19 mouse cellular contexts compared by ENCODE assay signal in the genomic region with DNA sequence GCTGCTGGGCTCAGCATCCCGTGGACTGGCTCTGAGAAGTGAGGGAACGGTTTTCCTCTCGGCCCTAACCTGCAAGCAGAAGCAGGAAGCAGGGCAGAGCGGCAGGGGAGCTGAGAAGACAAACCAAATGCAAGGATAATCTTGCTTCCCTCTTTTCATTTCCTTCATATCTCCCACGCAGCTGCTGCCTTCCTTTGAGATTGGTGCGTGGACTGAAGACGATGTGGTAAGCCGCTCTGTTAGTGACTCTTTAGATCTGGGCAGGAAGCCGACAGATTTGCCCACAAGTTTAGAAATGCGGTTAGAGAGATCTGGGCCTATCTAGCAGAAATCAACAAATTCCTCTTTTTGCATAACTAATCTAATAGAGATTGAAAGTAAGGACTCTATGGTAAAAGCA.
DNase-seq lines count a peak whose midpoint lies in the region; ATAC-seq and TF ChIP-seq lines count a peak whose summit lies in the region.
"Had no signal": no experiment of that assay in that cellular context is flagged by ENCODE, and none has a peak within 500 bp of the region (broad histone marks: within the 10 kb centered on the region; RNA-seq: fewer than 3 reads in every experiment).

No protein-coding gene starts in this region.

- WGBS in macrophage (ENCODE audit: missing documents) = 3% methylated on average over 10 of the region's 10 CpGs

- TF ChIP-seq POLR2A in bone marrow macrophage, adult 2 months (IDR thresholded peaks at IDR 0.05; ENCODE audit: borderline replicate concordance, low read depth, low read length) = no peak

- H3K79me2 ChIP-seq in macrophage (ENCODE audit: inconsistent target) = no peaks in the 10 kb centered on the region

- no peak for TF ChIP-seq CTCF in bone marrow macrophage, adult 2 months (IDR thresholded peaks at IDR 0.05; ENCODE audit: low read depth, low read length)

- DNase-seq in right cerebral cortex, postnatal 25 days = peak; percentile 10
- DNase-seq in right cerebral cortex, postnatal 10 days (ENCODE audit: low spot score in 2 of 2) = no peak
- peak; percentile 46 for DNase-seq in thymus, postnatal 4 days
- DNase-seq in ovary, postnatal 10 days (ENCODE audit: low spot score) = no peak
- DNase-seq: cerebellum, adult 11-12 months; gastrocnemius, adult 2 months; heart, postnatal 14 days; kidney, adult 2 months; kidney, postnatal 4 days; liver, embryonic 13.5 days had no signal

- H3K4me3 ChIP-seq in bone marrow macrophage, adult 2 months (ENCODE audit: insufficient read depth, low read length) = 0 out of 2 replicates have a peak overlapping the region, but pooled peaks have one; percentile 9
- no peak overlapping the region for H3K4me3 ChIP-seq in macrophage (ENCODE audit: inconsistent target)
- H3K4me3 ChIP-seq: erythroblast, embryonic 14.5 days; forebrain, embryonic 15.5 days; gastrocnemius, adult 2 months; heart, embryonic 10.5 days; liver, embryonic 13.5 days; midbrain, embryonic 12.5 days; myocyte had no signal

- H3K36me3 ChIP-seq in macrophage (ENCODE audit: inconsistent target) = no peaks in the 10 kb centered on the region
- H3K36me3 ChIP-seq: forebrain, embryonic 15.5 days; midbrain, embryonic 12.5 days had no signal

- peak overlapping the region; percentile 44 for H3K27ac ChIP-seq in bone marrow macrophage, adult 2 months (ENCODE audit: insufficient read depth, low read depth, low read length)
- 0 out of 2 replicates have a peak overlapping the region, but pooled peaks have one; percentile 15 for H3K27ac ChIP-seq in macrophage
- H3K27ac ChIP-seq: forebrain, embryonic 15.5 days; gastrocnemius, adult 2 months; heart, embryonic 10.5 days; liver, embryonic 13.5 days; midbrain, embryonic 12.5 days had no signal

- peaks cover 21% of the 10 kb centered on the region for H3K4me1 ChIP-seq in bone marrow macrophage, adult 2 months (ENCODE audit: control insufficient read depth, insufficient read depth, low read length)
- H3K4me1 ChIP-seq: liver, embryonic 13.5 days had no signal

- ATAC-seq in cerebellum, adult (ENCODE audit: insufficient number of reproducible peaks, low FRiP score, low TSS enrichment) = no peak
- ATAC-seq: forebrain, embryonic 15.5 days; hindbrain, embryonic 16.5 days had no signal

Comparison
In these comparisons a context has a peak if more than half of its experiments do, and no peak if none do; other contexts are left out.
1. DNase-seq: peak in right cerebral cortex, postnatal 25 days (single experiment) and thymus, postnatal 4 days (single experiment); none in right cerebral cortex, postnatal 10 days (0 of 2) and ovary, postnatal 10 days (single experiment).